Mouse (Mus musculus): ENCODE measurements around the gene Mex3b.

- TF ChIP-seq CTCF (IDR thresholded peaks at IDR 0.05; ENCODE audit: control insufficient read depth, insufficient read depth, insufficient read length) (no peak), MAX (IDR thresholded peaks at IDR 0.05) (no peak), USF1 (IDR thresholded peaks at IDR 0.05; ENCODE audit: low read depth) (no peak), CEBPB (IDR thresholded peaks at IDR 0.05; ENCODE audit: low read depth) (no peak), MYOD1 (IDR thresholded peaks at IDR 0.05; ENCODE audit: control insufficient read depth, insufficient read length, low read depth) (no peak), MYOG (IDR thresholded peaks at IDR 0.05; ENCODE audit: control insufficient read depth, extremely low read depth, insufficient read length) (no peak)
Measured at GRCm38 (mm10) chr7:82864991-82865771, 2.0 kb upstream of the Mex3b start.
